Mouse (Mus musculus): ENCODE measurements around the gene Kctd14. TPM values are rescaled to one million over a fixed set of nuclear protein-coding genes. Genes with fewer than 3 reads are reported as not detected.

The Kctd14 gene
- total RNA-seq, 2 experiments from 2014 or later, result 3.5 to 3.6 TPM

Other genes with a start within 250 kb of the Kctd14 start
- gene Usp35, start 119.3 kb upstream of the Kctd14 start, total RNA-seq (2021), result 10 to 100 TPM; 17.2 to 19.3 TPM
- 10 to 100 TPM; 13.7 to 15.1 TPM for gene Kctd21, start 119.0 kb upstream of the Kctd14 start, total RNA-seq (2021)
- gene Alg8, start 79.7 kb upstream of the Kctd14 start, total RNA-seq (2021), result 10 to 100 TPM in 1 of 2 experiments, 1 to 10 TPM in 1; 9.8 to 10.4 TPM
- 100 to 1,000 TPM; 232 to 247 TPM for gene Ndufc2, start 51.3 kb upstream of the Kctd14 start, total RNA-seq (2021)
- 10 to 100 TPM; 17.3 to 20.7 TPM for gene Thrsp, start 33.6 kb upstream of the Kctd14 start, total RNA-seq (2021)
- 10 to 100 TPM; 29.6 to 31.1 TPM for gene Ints4, start 29.6 kb downstream of the Kctd14 start, total RNA-seq (2021)
- gene Aamdc, start 128.2 kb downstream of the Kctd14 start, total RNA-seq (2021), result 10 to 100 TPM; 33.0 to 40.5 TPM
- 10 to 100 TPM; 45.0 to 48.3 TPM for gene Rsf1, start 128.6 kb downstream of the Kctd14 start, total RNA-seq (2021)
- gene Clns1a, start 245.3 kb downstream of the Kctd14 start, total RNA-seq (2021), result 10 to 100 TPM; 89.6 to 94.8 TPM